Mouse (Mus musculus): ENCODE results near the gene Inpp5b. TPM values are rescaled to one million over a fixed set of nuclear protein-coding genes. Genes with fewer than 3 reads are reported as not detected.

The Inpp5b gene
- total and polyA plus RNA-seq, 3 experiments, result 48.3 to 127 (median 119) TPM

GRCm38 (mm10) chr4:124802309-124803260, 60.9 kb downstream of the Inpp5b start:
- DNase-seq (ENCODE audit: low spot score) (peak; percentile 99), ATAC-seq (ENCODE audit: extremely low read depth, insufficient number of reproducible peaks, low FRiP score, poor library complexity, severe bottlenecking) (peak; percentile 93)
- H3K27me3 ChIP-seq (ENCODE audit: insufficient read depth, low read length), result no peaks in the 10 kb centered on the region
- H3K36me3 ChIP-seq (replicated peaks), result peaks cover 79% of the 10 kb centered on the region
- peaks cover 63% of the 10 kb centered on the region for H3K4me1 ChIP-seq (ENCODE audit: insufficient read depth, low read depth, low read length)
- H3K9me3 ChIP-seq (replicated peaks), result no peaks in the 10 kb centered on the region
- TF ChIP-seq TAL1 (conservative IDR thresholded peaks at IDR 0.05; ENCODE audit: low read depth, low read length) (peak; percentile 78), CTCF (IDR thresholded peaks at IDR 0.05; ENCODE audit: low read depth, low read length) (no peak)
- H3K4me3 ChIP-seq (ENCODE audit: low read depth, low read length), result peak overlapping the region; percentile 96

GRCm38 (mm10) chr4:124803406-124803805, 61.8 kb downstream of the Inpp5b start:
- no peak for TF ChIP-seq TAL1 (conservative IDR thresholded peaks at IDR 0.05; ENCODE audit: low read depth, low read length)
- TF ChIP-seq CTCF (IDR thresholded peaks at IDR 0.05; ENCODE audit: low read depth, low read length), result no peak
- TF ChIP-seq GATA1 (IDR thresholded peaks at IDR 0.05; ENCODE audit: borderline replicate concordance, low read length), result no peak
- TF ChIP-seq POLR2AphosphoS5 (IDR thresholded peaks at IDR 0.05; ENCODE audit: insufficient replicate concordance, low read depth, low read length), result no peak
- TF ChIP-seq GATA2 (IDR thresholded peaks at IDR 0.05; ENCODE audit: borderline replicate concordance, low read depth, low read length), result no peak
- Histone ChIP-seq H3K9me3 (replicated peaks) (no peaks in the 10 kb centered on the region), H3K27me3 (ENCODE audit: insufficient read depth, low read length) (no peaks in the 10 kb centered on the region), H3K36me3 (replicated peaks) (peaks cover 79% of the 10 kb centered on the region), H3K4me1 (ENCODE audit: insufficient read depth, low read depth, low read length) (peaks cover 66% of the 10 kb centered on the region), H3K4me3 (ENCODE audit: low read depth, low read length) (peak overlapping the region; percentile 96)
- ATAC-seq (ENCODE audit: extremely low read depth, insufficient number of reproducible peaks, low FRiP score, poor library complexity, severe bottlenecking), result no peak
- DNase-seq (ENCODE audit: low spot score), result no peak

- TF ChIP-seq POLR2AphosphoS5 (IDR thresholded peaks at IDR 0.05; ENCODE audit: insufficient replicate concordance, low read depth, low read length) (no peak), CTCF (IDR thresholded peaks at IDR 0.05; ENCODE audit: low read depth, low read length) (no peak), TAL1 (conservative IDR thresholded peaks at IDR 0.05; ENCODE audit: low read depth, low read length) (no peak), GATA1 (IDR thresholded peaks at IDR 0.05; ENCODE audit: borderline replicate concordance, low read length) (no peak), GATA2 (IDR thresholded peaks at IDR 0.05; ENCODE audit: borderline replicate concordance, low read depth, low read length) (no peak)
- peaks cover 90% of the 10 kb centered on the region for H3K36me3 ChIP-seq (replicated peaks)
- H3K4me1 ChIP-seq (ENCODE audit: insufficient read depth, low read depth, low read length), result peaks cover 83% of the 10 kb centered on the region
- H3K9me3 ChIP-seq (replicated peaks), result no peaks in the 10 kb centered on the region
- H3K27me3 ChIP-seq (ENCODE audit: insufficient read depth, low read length), result no peaks in the 10 kb centered on the region
- ATAC-seq (ENCODE audit: extremely low read depth, insufficient number of reproducible peaks, low FRiP score, poor library complexity, severe bottlenecking), result no peak
- DNase-seq (ENCODE audit: low spot score), result no peak
- peak overlapping the region; percentile 0; the same call in 1 of the 2 replicates for H3K4me3 ChIP-seq (ENCODE audit: low read depth, low read length)
Measured at GRCm38 (mm10) chr4:124808511-124808910, 66.9 kb downstream of the Inpp5b start.

GRCm38 (mm10) chr4:124809136-124809883, 67.7 kb downstream of the Inpp5b start:
- no peaks in the 10 kb centered on the region for H3K27me3 ChIP-seq (ENCODE audit: insufficient read depth, low read length)
- no peak for DNase-seq (ENCODE audit: low spot score)
- H3K4me3 ChIP-seq (ENCODE audit: low read depth, low read length), result no peak overlapping the region
- ATAC-seq (ENCODE audit: extremely low read depth, insufficient number of reproducible peaks, low FRiP score, poor library complexity, severe bottlenecking), result no peak
- H3K36me3 ChIP-seq (replicated peaks), result peaks cover 93% of the 10 kb centered on the region
- peaks cover 80% of the 10 kb centered on the region for H3K4me1 ChIP-seq (ENCODE audit: insufficient read depth, low read depth, low read length)
- H3K9me3 ChIP-seq (replicated peaks), result no peaks in the 10 kb centered on the region
- TF ChIP-seq GATA2 (IDR thresholded peaks at IDR 0.05; ENCODE audit: borderline replicate concordance, low read depth, low read length) (no peak), POLR2AphosphoS5 (IDR thresholded peaks at IDR 0.05; ENCODE audit: insufficient replicate concordance, low read depth, low read length) (no peak), GATA1 (IDR thresholded peaks at IDR 0.05; ENCODE audit: borderline replicate concordance, low read length) (no peak), CTCF (IDR thresholded peaks at IDR 0.05; ENCODE audit: low read depth, low read length) (no peak), TAL1 (conservative IDR thresholded peaks at IDR 0.05; ENCODE audit: low read depth, low read length) (no peak)

- no peaks in the 10 kb centered on the region for H3K27me3 ChIP-seq (ENCODE audit: insufficient read depth, low read length)
- no peaks in the 10 kb centered on the region for H3K9me3 ChIP-seq (replicated peaks)
- peaks cover 75% of the 10 kb centered on the region for H3K4me1 ChIP-seq (ENCODE audit: insufficient read depth, low read depth, low read length)
- no peak overlapping the region for H3K4me3 ChIP-seq (ENCODE audit: low read depth, low read length)
- TF ChIP-seq GATA1 (IDR thresholded peaks at IDR 0.05; ENCODE audit: borderline replicate concordance, low read length) (no peak), CTCF (IDR thresholded peaks at IDR 0.05; ENCODE audit: low read depth, low read length) (no peak), TAL1 (conservative IDR thresholded peaks at IDR 0.05; ENCODE audit: low read depth, low read length) (no peak), GATA2 (IDR thresholded peaks at IDR 0.05; ENCODE audit: borderline replicate concordance, low read depth, low read length) (no peak), POLR2AphosphoS5 (IDR thresholded peaks at IDR 0.05; ENCODE audit: insufficient replicate concordance, low read depth, low read length) (no peak)
- DNase-seq (ENCODE audit: low spot score), result no peak
- peaks cover 91% of the 10 kb centered on the region for H3K36me3 ChIP-seq (replicated peaks)
- no peak for ATAC-seq (ENCODE audit: extremely low read depth, insufficient number of reproducible peaks, low FRiP score, poor library complexity, severe bottlenecking)
Measured at GRCm38 (mm10) chr4:124810056-124810455, 68.4 kb downstream of the Inpp5b start.
